Mouse (Mus musculus) heart, embryonic 13.5 days (tissue): ENCODE measurements around the gene Bach2. TPM values are rescaled to one million over a fixed set of nuclear protein-coding genes. Genes with fewer than 3 reads are reported as not detected.

ENCODE experiments used
- ATAC-seq: fragments of 200-750 bp; cut with Nextera tagmentation; 2 replicates; pipeline ENCODE4 v1.8.0; 2017; ENCODE audit warnings: moderate TSS enrichment; ENCODE audit not compliant: insufficient number of reproducible peaks, low FRiP score, low TSS enrichment; ENCODE audit errors: extremely low read depth
- H3K27ac ChIP-seq: fragments of 300-500 bp; sonication (generic); replicated peaks from 2 replicates; pipeline ENCODE4 v1.5.1; 2015; ENCODE audit warnings: moderate library complexity, mild to moderate bottlenecking, inconsistent platforms
- H3K27me3 ChIP-seq: fragments of 300-500 bp; sonication (generic); replicated peaks from 2 replicates; pipeline ENCODE4 v1.6.1; 2015; ENCODE audit warnings: mild to moderate bottlenecking, inconsistent platforms
- H3K36me3 ChIP-seq: fragments of 300-500 bp; sonication (generic); 2 replicates; pipeline ENCODE4 v1.6.1; 2015; ENCODE audit warnings: mild to moderate bottlenecking, inconsistent platforms
- H3K4me1 ChIP-seq: fragments of 300-500 bp; sonication (generic); 2 replicates; pipeline ENCODE4 v1.6.1; 2015; ENCODE audit warnings: inconsistent platforms
- H3K4me2 ChIP-seq: fragments of 300-500 bp; sonication (generic); 2 replicates; pipeline ENCODE4 v1.6.1; 2015; ENCODE audit warnings: inconsistent platforms, mild to moderate bottlenecking, moderate library complexity
- H3K4me3 ChIP-seq: fragments of 300-500 bp; sonication (generic); 2 replicates; pipeline ENCODE4 v1.5.1; 2015; ENCODE audit warnings: moderate library complexity, mild to moderate bottlenecking, inconsistent platforms
- H3K9ac ChIP-seq: fragments of 300-500 bp; sonication (generic); 2 replicates; pipeline ENCODE4 v1.6.1; 2015; ENCODE audit warnings: inconsistent platforms, mild to moderate bottlenecking, moderate library complexity
- H3K9me3 ChIP-seq: fragments of 300-500 bp; sonication (generic); 2 replicates; pipeline ENCODE4 v1.6.1; 2016; ENCODE audit warnings: inconsistent platforms
- WGBS: fragments of 180-500 bp; shearing (Covaris S2); methylation state at CpG from one replicate; pipeline ENCODE4 v1.1.7; 2015; ENCODE audit warnings: mixed read lengths; 5-methylcytosine and 5-hydroxymethylcytosine counted together
- polyA plus RNA-seq: library from polyadenylated mRNA; unstranded; fragments of >200 nt; fragmentation: Nextera tagmentation; extraction: Ambion mirVana; gene quantifications from 2 replicates; pipeline ENCODE4 v1.2.1, GENCODE M21; 2015

Bach2 gene
- polyA plus RNA-seq, 1 experiment from 2014 or later: 7.0 TPM

GRCm38 (mm10) chr4:32243458-32243857 lies 4.9 kb downstream of the Bach2 start:
- no peak for ATAC-seq
- Histone ChIP-seq H3K27me3 (no peaks in the 10 kb centered on the region), H3K36me3 (no peaks in the 10 kb centered on the region), H3K4me1 (peaks cover 79% of the 10 kb centered on the region), H3K9ac (peak overlapping the region; percentile 66), H3K27ac (peak overlapping the region; percentile 74), H3K9me3 (no peaks in the 10 kb centered on the region), H3K4me2 (peak overlapping the region; percentile 44), H3K4me3 (no peak overlapping the region)
- WGBS: 21% methylated on average over 10 of the region's 10 CpGs

- WGBS: 38% methylated on average over 18 of the region's 18 CpGs
- Histone ChIP-seq H3K4me1 (peaks cover 87% of the 10 kb centered on the region), H3K36me3 (no peaks in the 10 kb centered on the region), H3K4me3 (0 out of 2 replicates have a peak overlapping the region, but pooled peaks have one; percentile 2), H3K27me3 (no peaks in the 10 kb centered on the region), H3K9me3 (no peaks in the 10 kb centered on the region), H3K27ac (peak overlapping the region; percentile 78), H3K9ac (peak overlapping the region; percentile 64), H3K4me2 (peak overlapping the region; percentile 52)
- no peak for ATAC-seq
These were observed 5.6 kb downstream of the Bach2 start for GRCm38 (mm10) chr4:32244092-32244745.

- H3K4me3 ChIP-seq: no peak overlapping the region
- H3K27ac ChIP-seq: no peak overlapping the region
- no peak overlapping the region for H3K4me2 ChIP-seq
- H3K9me3 ChIP-seq: no peaks in the 10 kb centered on the region
- no peak overlapping the region for H3K9ac ChIP-seq
- WGBS: 80% methylated on average over 6 of the region's 6 CpGs
- no peak for ATAC-seq
- H3K36me3 ChIP-seq: no peaks in the 10 kb centered on the region
- H3K4me1 ChIP-seq: peaks cover 94% of the 10 kb centered on the region
- no peaks in the 10 kb centered on the region for H3K27me3 ChIP-seq
These were observed 7.0 kb downstream of the Bach2 start for GRCm38 (mm10) chr4:32245586-32245985.

DNA sequence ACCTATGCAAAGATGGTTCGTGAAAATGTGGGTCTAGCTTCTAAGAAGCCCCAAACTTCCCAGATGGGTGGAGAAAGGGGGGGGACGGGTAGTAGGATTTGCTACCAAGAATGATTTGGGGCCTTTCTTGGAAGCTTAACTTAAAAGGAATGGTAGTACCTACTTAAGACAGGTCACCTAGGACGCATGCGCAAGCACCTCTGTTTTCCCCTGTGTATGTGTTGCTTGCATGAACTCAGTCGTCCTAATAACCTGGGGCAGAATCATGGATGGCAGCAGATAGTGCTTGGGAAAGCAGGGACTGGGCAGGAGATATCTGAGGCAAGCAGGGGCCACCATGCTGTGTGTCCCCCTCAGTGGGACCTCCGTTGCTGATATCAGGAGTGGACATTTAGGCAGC lies 7.4 kb downstream of the Bach2 start:
- ATAC-seq: no peak
- Histone ChIP-seq H3K9me3 (no peaks in the 10 kb centered on the region), H3K4me3 (no peak overlapping the region), H3K4me2 (no peak overlapping the region), H3K9ac (no peak overlapping the region), H3K27ac (peak overlapping the region; percentile 46; the same call in 1 of the 2 replicates), H3K27me3 (no peaks in the 10 kb centered on the region), H3K4me1 (peaks cover 94% of the 10 kb centered on the region), H3K36me3 (no peaks in the 10 kb centered on the region)
- 66% methylated on average over 6 of the region's 6 CpGs for WGBS

DNA sequence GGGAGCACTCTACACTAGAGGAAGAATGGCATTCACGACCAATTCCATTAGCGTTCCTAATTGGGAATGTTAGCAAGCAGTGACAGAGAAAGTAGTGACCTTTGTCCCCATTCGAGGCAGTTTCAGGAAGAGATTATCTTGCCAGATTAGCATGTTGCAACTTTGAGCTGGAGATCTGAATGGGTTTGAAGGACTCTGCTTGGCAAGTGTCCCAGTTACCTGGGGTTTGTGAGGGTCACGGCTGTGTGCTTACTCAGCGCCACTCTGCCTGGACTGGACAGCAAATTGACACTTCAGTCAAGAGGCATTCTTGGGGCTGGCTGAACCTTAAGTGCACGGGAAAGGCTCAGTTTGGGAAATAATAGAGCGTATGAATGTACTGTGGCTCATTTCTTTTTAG lies 8.2 kb downstream of the Bach2 start:
- H3K36me3 ChIP-seq: no peaks in the 10 kb centered on the region
- no peaks in the 10 kb centered on the region for H3K27me3 ChIP-seq
- peaks cover 95% of the 10 kb centered on the region for H3K4me1 ChIP-seq
- no peaks in the 10 kb centered on the region for H3K9me3 ChIP-seq
- H3K9ac ChIP-seq: no peak overlapping the region
- H3K27ac ChIP-seq: peak overlapping the region; percentile 46
- WGBS: 10% methylated on average over 7 of the region's 7 CpGs
- peak overlapping the region; percentile 27; the same call in 1 of the 2 replicates for H3K4me2 ChIP-seq
- no peak for ATAC-seq
- H3K4me3 ChIP-seq: no peak overlapping the region

DNA sequence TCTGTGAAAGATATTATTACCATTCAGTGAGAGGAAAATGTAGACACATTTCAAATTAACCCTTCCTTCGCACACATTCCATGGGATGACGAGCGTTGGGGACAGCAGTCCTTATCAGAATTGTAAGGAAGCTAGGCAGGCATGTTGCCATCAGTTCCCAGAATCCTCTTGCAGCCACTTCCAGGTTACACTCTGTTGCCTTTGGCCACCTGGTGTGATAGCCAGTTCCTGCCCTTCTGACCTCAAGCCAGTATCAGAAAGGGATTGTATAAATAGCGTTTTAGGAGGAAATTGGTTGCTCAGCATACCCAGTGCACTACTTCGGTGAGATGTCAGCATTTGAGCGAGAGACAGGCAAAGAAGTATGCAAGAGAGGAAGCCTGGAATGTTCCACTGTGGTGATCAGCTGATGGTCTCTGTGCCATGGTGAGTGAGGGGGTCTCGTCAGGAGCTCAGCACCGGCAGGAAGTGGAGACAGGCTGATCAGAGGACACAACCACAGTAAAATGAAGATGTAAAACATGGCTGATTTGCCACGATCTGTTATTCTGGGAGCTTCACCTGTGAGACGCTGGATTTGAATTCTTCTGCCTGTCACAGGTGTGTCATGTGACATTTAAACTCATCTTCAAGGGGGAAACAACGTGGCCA lies 9.0 kb downstream of the Bach2 start:
- Histone ChIP-seq H3K36me3 (no peaks in the 10 kb centered on the region), H3K4me2 (peak overlapping the region; percentile 27), H3K27me3 (no peaks in the 10 kb centered on the region), H3K9ac (peak overlapping the region; percentile 39; the same call in 1 of the 2 replicates), H3K4me3 (no peak overlapping the region), H3K4me1 (peaks cover 96% of the 10 kb centered on the region), H3K9me3 (no peaks in the 10 kb centered on the region), H3K27ac (peak overlapping the region; percentile 37; the same call in 1 of the 2 replicates)
- WGBS: 34% methylated on average over 11 of the region's 11 CpGs
- no peak for ATAC-seq

GRCm38 (mm10) chr4:32248236-32248635 lies 9.6 kb downstream of the Bach2 start:
- no peak overlapping the region for H3K4me2 ChIP-seq
- H3K27ac ChIP-seq: no peak overlapping the region
- no peaks in the 10 kb centered on the region for H3K27me3 ChIP-seq
- peak overlapping the region; percentile 45; the same call in 1 of the 2 replicates for H3K9ac ChIP-seq
- 29% methylated on average over 6 of the region's 6 CpGs for WGBS
- peaks cover 90% of the 10 kb centered on the region for H3K4me1 ChIP-seq
- no peak overlapping the region for H3K4me3 ChIP-seq
- H3K36me3 ChIP-seq: no peaks in the 10 kb centered on the region
- no peak for ATAC-seq
- H3K9me3 ChIP-seq: no peaks in the 10 kb centered on the region

DNA sequence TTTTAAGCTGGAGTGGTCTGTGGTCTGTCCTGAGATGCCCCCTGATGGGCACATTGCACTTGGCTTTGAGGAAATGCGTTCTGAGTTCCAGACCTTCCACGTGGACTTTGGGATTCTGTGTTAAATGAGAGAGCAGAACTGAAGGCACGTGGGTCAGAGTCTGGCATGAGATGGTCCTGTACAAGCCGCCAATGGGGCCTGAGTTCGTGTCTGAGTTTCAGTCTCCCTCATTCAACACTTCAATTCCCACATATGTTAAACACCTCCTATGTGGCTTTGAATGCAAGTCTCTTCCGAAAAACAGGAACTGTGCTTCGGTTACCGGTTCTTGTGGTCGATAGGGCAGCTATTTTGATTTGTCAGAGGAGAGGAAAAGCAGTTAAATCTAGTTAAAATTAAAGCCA lies 10.4 kb downstream of the Bach2 start:
- Histone ChIP-seq H3K27ac (0 out of 2 replicates have a peak overlapping the region, but pooled peaks have one; percentile 17), H3K9me3 (no peaks in the 10 kb centered on the region), H3K4me1 (peaks cover 84% of the 10 kb centered on the region), H3K27me3 (no peaks in the 10 kb centered on the region), H3K4me3 (no peak overlapping the region), H3K9ac (no peak overlapping the region), H3K36me3 (no peaks in the 10 kb centered on the region), H3K4me2 (no peak overlapping the region)
- no peak for ATAC-seq
- WGBS: 61% methylated on average over 9 of the region's 9 CpGs

GRCm38 (mm10) chr4:32249748-32250332 lies 11.2 kb downstream of the Bach2 start:
- peak overlapping the region; percentile 70 for H3K4me2 ChIP-seq
- no peaks in the 10 kb centered on the region for H3K9me3 ChIP-seq
- 63% methylated on average over 15 of the region's 15 CpGs for WGBS
- no peaks in the 10 kb centered on the region for H3K36me3 ChIP-seq
- peak overlapping the region; percentile 75 for H3K9ac ChIP-seq
- peak overlapping the region; percentile 95 for H3K27ac ChIP-seq
- H3K27me3 ChIP-seq: no peaks in the 10 kb centered on the region
- H3K4me1 ChIP-seq: peaks cover 83% of the 10 kb centered on the region
- peak overlapping the region; percentile 40 for H3K4me3 ChIP-seq
- ATAC-seq: peak; percentile 34; the same call in 1 of the 2 replicates

DNA sequence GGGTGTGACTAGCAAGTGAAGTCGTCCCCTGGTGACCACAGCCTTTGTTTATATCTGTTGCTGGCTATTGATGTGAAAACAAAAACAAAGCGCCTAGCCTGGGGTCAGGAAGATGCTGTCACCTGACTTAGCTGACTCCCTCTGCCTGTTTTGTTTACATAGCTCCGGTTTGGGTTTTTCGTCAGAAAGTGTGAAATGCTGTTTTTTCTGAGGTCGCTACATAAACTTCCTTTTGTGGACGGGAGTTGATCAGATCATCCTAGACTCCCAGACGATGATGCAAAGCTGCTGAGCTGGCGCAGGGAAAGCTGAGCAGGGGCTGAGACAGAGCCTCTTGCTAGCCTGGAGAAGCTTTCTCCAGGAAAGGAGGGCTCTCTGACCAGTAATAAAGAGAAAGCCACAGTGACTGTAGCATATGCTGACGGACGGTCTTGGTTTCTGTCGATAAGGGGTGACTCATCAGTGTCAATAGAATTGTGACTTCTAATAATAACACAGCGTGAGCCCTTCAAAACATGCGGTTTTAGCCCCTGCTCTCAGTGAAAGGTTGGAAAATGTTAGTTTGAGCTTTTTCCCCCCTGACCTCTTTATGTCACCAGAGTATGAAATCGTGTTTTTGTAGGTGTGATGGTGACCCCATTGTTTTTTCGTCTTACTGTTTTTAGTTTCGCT lies 11.9 kb downstream of the Bach2 start:
- Histone ChIP-seq H3K9me3 (no peaks in the 10 kb centered on the region), H3K27me3 (no peaks in the 10 kb centered on the region), H3K4me3 (peak overlapping the region; percentile 40), H3K4me2 (peak overlapping the region; percentile 70), H3K9ac (peak overlapping the region; percentile 75), H3K27ac (peak overlapping the region; percentile 95), H3K4me1 (peaks cover 76% of the 10 kb centered on the region), H3K36me3 (no peaks in the 10 kb centered on the region)
- 7% methylated on average over 16 of the region's 16 CpGs for WGBS
- ATAC-seq: peak; percentile 22; the same call in 1 of the 2 replicates

DNA sequence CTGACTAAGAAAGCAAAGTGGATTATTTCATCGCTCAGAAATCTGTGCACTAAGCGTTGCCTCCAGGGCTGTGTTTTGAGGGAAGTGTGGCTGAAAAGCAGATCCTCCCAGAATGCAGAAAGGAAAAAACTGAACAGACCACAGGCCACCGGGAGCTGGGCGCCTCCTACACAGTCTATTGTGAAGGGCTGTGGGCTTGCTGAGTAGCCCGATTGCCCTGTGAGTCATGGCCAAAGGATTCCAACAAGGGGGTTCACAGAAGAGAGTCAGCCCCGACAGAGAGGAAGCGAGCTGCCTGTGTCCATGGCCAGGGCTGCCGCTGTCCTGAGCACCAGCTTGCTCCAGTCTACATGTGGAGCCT lies 12.4 kb downstream of the Bach2 start:
- ATAC-seq: peak; percentile 47; the same call in 1 of the 2 replicates
- Histone ChIP-seq H3K4me1 (peaks cover 72% of the 10 kb centered on the region), H3K36me3 (no peaks in the 10 kb centered on the region), H3K4me2 (peak overlapping the region; percentile 70), H3K9me3 (no peaks in the 10 kb centered on the region), H3K27me3 (no peaks in the 10 kb centered on the region), H3K27ac (peak overlapping the region; percentile 95), H3K4me3 (peak overlapping the region; percentile 40), H3K9ac (peak overlapping the region; percentile 75)
- WGBS: 6% methylated on average over 8 of the region's 8 CpGs
